Mouse (Mus musculus) cerebellum, adult 18-20 months (tissue): Measurements from ENCODE around the gene Slco1c1.

Experiments used
- DNase-seq, 2 experiments: peaks; one replicate each; pipeline ENCODE4 v3.0.0; 2021

Gene Slco1c1

GRCm38 (mm10) chr6:141523747-141524640 is at the start of gene Slco1c1:
Slco1c1 (plus strand) TSS chr6:141524368.
- no peak for DNase-seq

- no peak for DNase-seq
These were observed 49.5 kb upstream of the Slco1c1 start for GRCm38 (mm10) chr6:141474696-141475095.

GRCm38 (mm10) chr6:141485302-141486021 is 38.7 kb upstream of the Slco1c1 start:
- no peak for DNase-seq

- peak in 1 of 2 experiments; percentile 6 for DNase-seq
These were observed 36.9 kb upstream of the Slco1c1 start for GRCm38 (mm10) chr6:141487266-141487665.

GRCm38 (mm10) chr6:141488619-141489018 is 35.5 kb upstream of the Slco1c1 start:
- peak; percentile 34 to 41 for DNase-seq

- DNase-seq: no peak
These were observed 29.3 kb upstream of the Slco1c1 start for GRCm38 (mm10) chr6:141494909-141495308.

GRCm38 (mm10) chr6:141495634-141496418 is 28.3 kb upstream of the Slco1c1 start:
- DNase-seq: no peak

GRCm38 (mm10) chr6:141499511-141499910 is 24.7 kb upstream of the Slco1c1 start:
- DNase-seq: no peak

GRCm38 (mm10) chr6:141501171-141501570 is 23.0 kb upstream of the Slco1c1 start:
- DNase-seq: no peak

- no peak for DNase-seq
These were observed 1.6 kb upstream of the Slco1c1 start for GRCm38 (mm10) chr6:141522541-141522940.

- no peak for DNase-seq
These were observed 1.6 kb downstream of the Slco1c1 start for GRCm38 (mm10) chr6:141525787-141526186.

GRCm38 (mm10) chr6:141530865-141531264 is 6.7 kb downstream of the Slco1c1 start:
- no peak for DNase-seq

GRCm38 (mm10) chr6:141537298-141537697 is 13.1 kb downstream of the Slco1c1 start:
- DNase-seq: no peak

- no peak for DNase-seq
These were observed 17.0 kb downstream of the Slco1c1 start for GRCm38 (mm10) chr6:141541136-141541535.

GRCm38 (mm10) chr6:141543344-141543743 is 19.2 kb downstream of the Slco1c1 start:
- no peak for DNase-seq

- DNase-seq: no peak
These were observed 34.0 kb downstream of the Slco1c1 start for GRCm38 (mm10) chr6:141558118-141558517.

- no peak for DNase-seq
These were observed 43.2 kb downstream of the Slco1c1 start for GRCm38 (mm10) chr6:141567366-141567765.

GRCm38 (mm10) chr6:141567852-141568558 is 43.8 kb downstream of the Slco1c1 start:
- peak in 1 of 2 experiments; percentile 4 for DNase-seq

GRCm38 (mm10) chr6:141568559-141568946 is 44.4 kb downstream of the Slco1c1 start:
- DNase-seq: no peak

- DNase-seq: no peak
These were observed 52.6 kb downstream of the Slco1c1 start for GRCm38 (mm10) chr6:141576646-141577200.

GRCm38 (mm10) chr6:141584791-141585403 is 60.7 kb downstream of the Slco1c1 start:
- no peak for DNase-seq

- DNase-seq: no peak
These were observed 65.8 kb downstream of the Slco1c1 start for GRCm38 (mm10) chr6:141590002-141590401.
